Mouse (Mus musculus) midbrain, embryonic 16.5 days (tissue): Measurements from ENCODE around the gene Ehd1. TPM values are rescaled to one million over a fixed set of nuclear protein-coding genes. Genes with fewer than 3 reads are reported as not detected.
A peak's percentile ranks its signal among the peaks of the same experiment; 100 is the strongest.

ENCODE experiments used
- ATAC-seq: fragments of 200-750 bp; cut with Nextera tagmentation; 2 replicates; pipeline ENCODE4 v1.8.0; 2017; ENCODE audit warnings: moderate TSS enrichment
- H3K27ac ChIP-seq: fragments of 300-500 bp; sonication (generic); 2 replicates; pipeline ENCODE4 v1.5.1; 2014; ENCODE audit warnings: mild to moderate bottlenecking, low read length, mixed read lengths
- H3K27me3 ChIP-seq: fragments of 300-500 bp; sonication (generic); 2 replicates; pipeline ENCODE4 v1.6.1; 2014; ENCODE audit warnings: low read depth, low read length, mixed read lengths; ENCODE audit not compliant: control insufficient read depth, insufficient read depth
- H3K36me3 ChIP-seq: fragments of 300-500 bp; sonication (generic); 2 replicates; pipeline ENCODE4 v1.6.1; 2014; ENCODE audit warnings: mild to moderate bottlenecking, low read length, moderate library complexity, mixed read lengths; ENCODE audit not compliant: control insufficient read depth, insufficient read depth
- H3K4me1 ChIP-seq: fragments of 300-500 bp; sonication (generic); 2 replicates; pipeline ENCODE4 v1.6.1; 2014; ENCODE audit warnings: mild to moderate bottlenecking, low read length, mixed read lengths; ENCODE audit not compliant: control insufficient read depth, insufficient read depth
- H3K4me2 ChIP-seq: fragments of 300-500 bp; sonication (generic); 2 replicates; pipeline ENCODE4 v1.6.1; 2014; ENCODE audit warnings: mild to moderate bottlenecking, low read length, mixed read lengths
- H3K4me3 ChIP-seq: fragments of 300-500 bp; sonication (generic); 2 replicates; pipeline ENCODE4 v1.5.1; 2014; ENCODE audit warnings: low read depth, mild to moderate bottlenecking, low read length, moderate library complexity, mixed read lengths
- H3K9ac ChIP-seq: fragments of 300-500 bp; sonication (generic); 2 replicates; pipeline ENCODE4 v1.6.1; 2014; ENCODE audit warnings: low read depth, low read length, mixed read lengths
- H3K9me3 ChIP-seq: fragments of 300-500 bp; sonication (generic); replicated peaks from 2 replicates; pipeline ENCODE4 v1.6.1; 2014; ENCODE audit warnings: mild to moderate bottlenecking, low read length, mixed read lengths; ENCODE audit not compliant: control insufficient read depth, poor library complexity, severe bottlenecking
- WGBS: fragments of 180-500 bp; shearing (Covaris S2); extraction: QIAGEN DNeasy Blood & Tissue Kit; methylation state at CpG from one replicate; pipeline ENCODE4 v1.1.7; 2014; 5-methylcytosine and 5-hydroxymethylcytosine counted together
- polyA plus RNA-seq: library from polyadenylated mRNA; unstranded; fragments of >200 nt; fragmentation: Nextera tagmentation; extraction: Ambion mirVana; gene quantifications from 2 replicates; pipeline ENCODE4 v1.2.1, GENCODE M21; 2015

The Ehd1 gene
- polyA plus RNA-seq, 1 experiment from 2014 or later, result 99.6 TPM

- ATAC-seq, result no peak
- Histone ChIP-seq H3K9ac (no peak overlapping the region), H3K4me1 (peaks cover 2% of the 10 kb centered on the region; the same call in 1 of the 2 replicates), H3K27me3 (no peaks in the 10 kb centered on the region), H3K36me3 (peaks cover 12% of the 10 kb centered on the region), H3K27ac (no peak overlapping the region), H3K4me3 (no peak overlapping the region), H3K4me2 (no peak overlapping the region), H3K9me3 (no peaks in the 10 kb centered on the region)
- 51% methylated on average over 4 of the region's 4 CpGs for whole genome bisulfite sequencing
Observed at GRCm38 (mm10) chr19:6302522-6302921, 26.0 kb downstream of the Ehd1 start.

- ATAC-seq, result no peak
- Histone ChIP-seq H3K36me3 (0 out of 2 replicates have a peak, but pooled peaks cover 2% of the 10 kb centered on the region), H3K27ac (no peak overlapping the region), H3K27me3 (peaks cover 2% of the 10 kb centered on the region; the same call in 1 of the 2 replicates), H3K4me2 (no peak overlapping the region), H3K9me3 (no peaks in the 10 kb centered on the region), H3K9ac (no peak overlapping the region), H3K4me3 (no peak overlapping the region), H3K4me1 (peaks cover 2% of the 10 kb centered on the region; the same call in 1 of the 2 replicates)
- 84% methylated on average over 6 of the region's 6 CpGs for WGBS
Observed at GRCm38 (mm10) chr19:6303831-6304230, 27.3 kb downstream of the Ehd1 start.

- Histone ChIP-seq H3K4me2 (no peak overlapping the region), H3K9me3 (no peaks in the 10 kb centered on the region), H3K4me3 (no peak overlapping the region), H3K4me1 (peaks cover 2% of the 10 kb centered on the region; the same call in 1 of the 2 replicates), H3K36me3 (0 out of 2 replicates have a peak, but pooled peaks cover 2% of the 10 kb centered on the region), H3K27ac (no peak overlapping the region), H3K27me3 (peaks cover 2% of the 10 kb centered on the region; the same call in 1 of the 2 replicates), H3K9ac (no peak overlapping the region)
- no peak for ATAC-seq
- 29% methylated on average over 5 of the region's 5 CpGs for WGBS
Observed at GRCm38 (mm10) chr19:6304787-6305516, 28.4 kb downstream of the Ehd1 start.

GRCm38 (mm10) chr19:6305517-6306115 lies 29.1 kb downstream of the Ehd1 start:
- Histone ChIP-seq H3K27me3 (peaks cover 2% of the 10 kb centered on the region; the same call in 1 of the 2 replicates), H3K36me3 (no peaks in the 10 kb centered on the region), H3K4me3 (peak overlapping the region; percentile 52), H3K27ac (no peak overlapping the region), H3K4me2 (peak overlapping the region; percentile 66), H3K4me1 (peaks cover 2% of the 10 kb centered on the region; the same call in 1 of the 2 replicates), H3K9me3 (no peaks in the 10 kb centered on the region), H3K9ac (peak overlapping the region; percentile 63; the same call in 1 of the 2 replicates)
- ATAC-seq, result no peak
- 56% methylated on average over 8 of the region's 8 CpGs for WGBS

- Histone ChIP-seq H3K27me3 (peaks cover 2% of the 10 kb centered on the region; the same call in 1 of the 2 replicates), H3K36me3 (no peaks in the 10 kb centered on the region), H3K4me3 (peak within 1 kb of the TSS; percentile 52), H3K27ac (no peak within 1 kb of the TSS), H3K9me3 (no peaks in the 10 kb centered on the region), H3K9ac (peak within 1 kb of the TSS; percentile 63), H3K4me2 (peak within 1 kb of the TSS; percentile 66), H3K4me1 (peaks cover 2% of the 10 kb centered on the region; the same call in 1 of the 2 replicates)
- 2% methylated on average over 37 of the region's 38 CpGs for WGBS
- peak; percentile 68 for ATAC-seq
Observed at GRCm38 (mm10) chr19:6306137-6306551, 29.6 kb downstream of the Ehd1 start, which contains the start of gene Cdc42bpg. Gene Cdc42bpg (plus strand): TSS chr19:6306456.

GRCm38 (mm10) chr19:6306586-6306985 lies 30.1 kb downstream of the Ehd1 start:
- ATAC-seq, result peak; percentile 69
- under 1% methylated on average over 32 of the region's 34 CpGs for WGBS

GRCm38 (mm10) chr19:6307733-6308531 lies 31.4 kb downstream of the Ehd1 start:
- Histone ChIP-seq H3K4me3 (no peak overlapping the region), H3K4me1 (peaks cover 2% of the 10 kb centered on the region; the same call in 1 of the 2 replicates), H3K27ac (no peak overlapping the region), H3K36me3 (no peaks in the 10 kb centered on the region), H3K9ac (no peak overlapping the region), H3K9me3 (no peaks in the 10 kb centered on the region), H3K27me3 (peaks cover 2% of the 10 kb centered on the region; the same call in 1 of the 2 replicates), H3K4me2 (no peak overlapping the region)
- WGBS, result 90% methylated on average over 9 of the region's 9 CpGs
- ATAC-seq, result no peak

More at GRCm38 (mm10) chr19:6306586-6306985, 30.1 kb downstream of the Ehd1 start:
- Histone ChIP-seq H3K4me3 (peak overlapping the region; percentile 52), H3K36me3 (no peaks in the 10 kb centered on the region), H3K4me1 (peaks cover 2% of the 10 kb centered on the region; the same call in 1 of the 2 replicates), H3K9ac (peak overlapping the region; percentile 63), H3K27ac (no peak overlapping the region), H3K9me3 (no peaks in the 10 kb centered on the region), H3K27me3 (peaks cover 2% of the 10 kb centered on the region; the same call in 1 of the 2 replicates), H3K4me2 (peak overlapping the region; percentile 66)

GRCm38 (mm10) chr19:6310181-6310580 lies 33.7 kb downstream of the Ehd1 start:
- H3K4me1 ChIP-seq, result peaks cover 2% of the 10 kb centered on the region; the same call in 1 of the 2 replicates
- 93% methylated on average over 5 of the region's 5 CpGs for WGBS
- no peak overlapping the region for H3K4me2 ChIP-seq
- H3K27ac ChIP-seq, result no peak overlapping the region
- H3K4me3 ChIP-seq, result no peak overlapping the region
- H3K27me3 ChIP-seq, result peaks cover 2% of the 10 kb centered on the region; the same call in 1 of the 2 replicates
- H3K9me3 ChIP-seq, result no peaks in the 10 kb centered on the region
- ATAC-seq, result no peak
- no peak overlapping the region for H3K9ac ChIP-seq
- no peaks in the 10 kb centered on the region for H3K36me3 ChIP-seq
